Mouse (Mus musculus) spleen, postnatal 14 days (tissue): Measurements from ENCODE around the gene C530008M17Rik.

Experiments
- DNase-seq, 2 experiments: peaks; one replicate each; pipeline ENCODE4 v3.0.0; 2021 to 2022; ENCODE audit warnings: low spot score in 2 of 2

Gene C530008M17Rik

DNA sequence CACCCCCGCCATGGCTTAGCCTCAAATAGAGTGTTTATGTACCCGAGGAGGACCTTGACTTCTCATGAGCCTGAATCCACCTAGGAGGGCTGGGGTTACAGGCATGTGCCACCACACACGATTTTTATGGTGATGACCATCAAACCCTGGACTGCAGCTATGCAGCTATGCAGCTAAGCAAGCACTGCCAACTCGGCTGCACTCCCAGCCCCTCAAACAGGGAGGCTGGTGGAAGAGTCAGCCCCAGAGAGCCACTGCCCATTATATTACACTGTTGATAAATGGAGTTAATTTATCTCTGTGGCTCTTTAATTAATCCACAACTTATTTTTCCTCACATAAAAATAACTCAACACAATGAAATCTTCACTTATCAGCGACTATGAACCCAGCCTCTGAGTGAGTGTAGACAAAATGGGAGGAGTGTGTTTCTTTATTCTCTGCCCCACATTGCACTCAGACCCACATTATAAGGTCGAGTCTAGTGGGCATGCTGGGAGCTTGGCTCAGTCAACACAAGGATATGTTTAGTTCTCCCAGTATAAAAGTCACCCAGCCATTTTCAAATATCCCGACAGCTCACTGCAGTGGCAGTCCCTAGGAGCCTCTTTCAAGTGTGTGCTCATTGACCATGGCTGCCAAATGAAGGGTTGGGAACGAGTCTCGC lies 117.3 kb downstream of the C530008M17Rik start:
- no peak for DNase-seq

DNA sequence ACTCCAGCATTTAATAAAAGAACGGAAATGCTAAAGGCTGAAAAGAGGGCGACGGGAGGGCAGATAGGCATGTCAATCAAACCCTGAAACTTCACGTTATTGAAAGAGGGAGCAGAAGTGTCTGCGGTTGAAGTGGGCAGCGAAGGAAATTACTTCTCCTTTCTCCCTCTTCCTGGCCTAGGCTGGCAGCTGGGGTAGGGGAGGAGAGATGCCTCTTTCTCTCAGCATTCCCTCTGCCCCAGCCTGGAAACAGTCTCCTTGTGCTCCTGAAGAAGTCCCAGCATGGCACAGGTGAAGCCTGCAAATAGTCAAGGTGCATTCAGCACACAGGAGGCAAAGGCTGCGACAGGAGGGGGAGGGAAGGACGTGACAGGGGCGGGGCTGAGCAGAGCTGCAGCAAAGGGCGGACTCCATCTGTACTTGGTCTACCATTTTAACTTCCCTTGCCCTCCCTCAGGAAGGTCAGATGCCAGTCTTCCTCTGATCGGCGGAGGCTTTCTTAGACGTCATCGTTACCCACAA lies 122.8 kb downstream of the C530008M17Rik start:
- peak in 1 of 2 experiments; percentile 10 for DNase-seq

DNA sequence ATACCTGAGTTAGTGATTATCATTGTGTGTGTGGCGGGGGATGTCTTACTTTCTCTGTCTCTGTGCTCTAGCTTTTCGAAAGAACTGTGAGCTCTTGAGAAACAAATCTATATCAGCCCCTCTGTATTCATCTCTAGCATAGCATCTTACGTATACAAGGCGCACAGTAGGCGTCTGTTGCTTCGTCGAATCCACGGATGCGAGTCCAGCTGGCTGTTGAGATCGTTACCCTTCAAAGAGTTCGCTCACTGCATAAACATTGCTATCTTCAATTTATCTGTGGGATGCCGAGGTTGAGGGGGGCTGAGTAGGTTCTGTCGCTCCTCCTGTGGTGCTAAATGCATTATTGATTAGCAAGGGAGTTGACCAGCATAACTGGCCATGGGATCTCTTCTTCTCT lies 125.6 kb downstream of the C530008M17Rik start:
- no peak for DNase-seq

DNA sequence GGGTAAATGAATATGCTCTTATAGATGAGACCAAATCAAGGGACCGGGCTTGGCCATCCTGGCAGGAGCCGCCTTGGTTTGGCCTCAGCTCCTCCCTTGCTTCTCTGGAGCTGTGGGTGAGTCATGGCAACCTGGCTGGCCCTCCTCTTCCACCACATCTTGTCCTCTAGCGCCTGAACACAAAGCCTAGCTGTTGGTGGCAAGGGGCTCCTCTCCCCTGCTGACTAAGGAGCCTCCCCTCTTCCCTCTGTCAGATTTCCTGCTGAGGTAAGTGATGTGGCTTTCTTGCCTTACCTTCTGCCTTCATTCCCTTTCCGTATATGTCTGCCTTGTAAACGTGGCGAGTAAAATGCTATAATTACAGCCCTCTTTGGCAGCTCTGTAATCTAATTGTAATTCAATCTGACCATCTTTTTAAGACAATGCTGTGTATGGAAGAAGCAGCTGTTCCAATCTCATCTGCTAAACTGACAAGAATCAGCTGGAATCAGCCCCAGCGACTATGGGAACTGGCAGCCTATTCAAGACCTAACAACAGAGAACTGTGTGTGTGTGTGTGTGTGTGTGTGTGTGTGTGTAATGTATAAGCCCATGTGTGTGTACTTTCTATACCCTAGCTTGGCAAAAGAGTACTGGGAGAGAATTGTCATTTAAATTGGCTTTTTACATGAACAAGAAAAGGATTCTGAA lies 126.2 kb downstream of the C530008M17Rik start:
- DNase-seq: no peak

DNA sequence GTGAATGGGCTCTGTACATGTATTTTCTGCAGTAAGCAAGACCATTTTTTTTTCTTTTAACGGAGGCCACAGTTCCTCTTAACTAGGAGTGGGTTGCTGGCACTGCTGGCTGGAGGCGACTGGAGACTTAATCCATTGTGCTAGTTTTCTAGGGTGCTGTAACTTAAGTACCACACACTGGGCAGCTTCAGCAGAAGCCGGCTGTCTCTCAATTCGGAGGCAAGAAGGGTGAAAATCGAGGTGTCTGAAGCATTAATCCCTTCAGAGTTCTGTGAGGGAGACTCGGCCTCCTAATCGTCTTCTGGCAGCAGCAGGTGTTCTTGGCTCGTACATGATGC lies 126.8 kb downstream of the C530008M17Rik start:
- DNase-seq: no peak

DNA sequence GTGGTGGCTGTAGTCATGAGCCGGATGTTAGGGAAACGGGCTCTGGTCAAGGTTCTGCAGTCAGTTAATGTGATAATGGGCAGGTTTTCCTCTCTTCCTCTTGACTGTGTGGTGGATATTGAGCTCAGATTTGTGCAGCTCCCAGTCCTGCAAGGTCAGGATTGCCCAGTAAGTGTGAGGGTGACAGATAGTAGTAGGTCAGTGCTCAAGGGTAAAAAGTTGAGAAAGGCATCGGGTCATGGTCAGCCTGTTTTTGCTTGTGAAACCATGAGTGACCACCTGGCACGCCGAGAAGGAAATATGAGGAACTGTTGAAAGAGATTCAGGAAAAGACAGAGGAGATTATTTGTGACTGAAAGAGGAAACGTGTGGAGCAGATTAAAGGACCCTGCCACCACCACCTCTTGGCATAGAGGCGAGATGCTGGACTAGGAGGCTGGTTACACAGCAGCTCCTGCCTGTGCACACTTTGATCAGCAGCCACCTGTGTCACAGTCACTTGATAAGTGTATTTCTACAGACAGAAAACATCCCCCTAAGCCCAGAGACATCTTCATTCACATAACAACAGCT lies 127.9 kb downstream of the C530008M17Rik start:
- DNase-seq: no peak

DNA sequence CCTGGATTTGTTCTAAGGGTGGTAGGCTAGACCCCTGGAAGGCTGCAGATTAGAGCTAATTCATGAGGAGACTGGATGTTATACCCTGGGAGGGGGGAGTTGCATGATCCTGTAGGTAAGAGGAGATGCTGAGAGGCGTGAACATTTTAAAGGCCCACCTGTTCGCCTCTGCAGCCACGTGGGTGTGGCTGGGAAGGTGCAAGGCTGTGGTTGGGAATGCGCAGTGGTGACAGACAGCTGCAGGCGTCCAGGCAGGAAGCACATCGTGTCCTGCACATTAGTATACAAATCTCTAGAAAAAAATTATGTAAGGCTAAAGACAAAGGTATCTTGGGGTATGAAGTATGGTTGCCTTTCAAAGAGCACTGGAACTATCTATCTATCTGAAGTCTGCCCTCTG lies 128.7 kb downstream of the C530008M17Rik start:
- DNase-seq: no peak

DNA sequence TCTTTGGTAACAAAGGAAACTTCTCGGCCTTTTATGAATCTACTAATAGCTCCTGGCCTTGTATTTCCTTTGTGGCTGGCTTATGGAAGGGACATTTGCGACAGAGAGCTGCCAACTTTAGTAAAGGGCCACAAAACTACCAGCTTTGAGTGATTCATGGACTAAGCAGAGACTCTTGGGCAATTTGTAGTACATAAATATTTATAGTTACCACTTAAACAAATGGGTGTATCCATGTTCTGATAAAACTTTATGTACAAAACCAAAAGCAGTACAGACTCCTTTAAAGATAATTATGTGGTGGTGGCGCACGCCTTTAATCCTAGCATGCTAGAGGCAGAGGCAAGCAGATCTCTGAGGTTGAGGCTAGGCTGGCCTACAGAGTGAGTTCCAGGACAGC lies 133.6 kb downstream of the C530008M17Rik start:
- no peak for DNase-seq

DNA sequence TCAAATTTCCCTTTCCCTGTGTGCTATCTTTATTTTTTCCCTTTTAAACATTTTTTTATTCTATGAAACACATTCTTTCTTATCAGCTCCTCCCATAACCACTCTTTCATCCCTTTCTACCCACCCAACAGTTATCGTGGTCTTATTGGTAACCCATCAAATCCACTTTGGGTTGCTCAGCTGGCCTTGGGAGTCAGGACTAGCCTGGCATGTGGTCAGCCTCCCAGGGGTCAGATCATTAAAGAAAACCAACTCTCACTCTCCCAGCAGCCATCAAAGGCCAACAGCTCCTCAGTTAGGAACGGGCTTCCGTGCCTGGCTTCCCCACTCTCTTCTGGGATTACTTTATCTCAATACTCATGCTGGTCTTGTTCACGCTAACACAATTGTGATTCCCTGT lies 135.0 kb downstream of the C530008M17Rik start:
- no peak for DNase-seq

DNA sequence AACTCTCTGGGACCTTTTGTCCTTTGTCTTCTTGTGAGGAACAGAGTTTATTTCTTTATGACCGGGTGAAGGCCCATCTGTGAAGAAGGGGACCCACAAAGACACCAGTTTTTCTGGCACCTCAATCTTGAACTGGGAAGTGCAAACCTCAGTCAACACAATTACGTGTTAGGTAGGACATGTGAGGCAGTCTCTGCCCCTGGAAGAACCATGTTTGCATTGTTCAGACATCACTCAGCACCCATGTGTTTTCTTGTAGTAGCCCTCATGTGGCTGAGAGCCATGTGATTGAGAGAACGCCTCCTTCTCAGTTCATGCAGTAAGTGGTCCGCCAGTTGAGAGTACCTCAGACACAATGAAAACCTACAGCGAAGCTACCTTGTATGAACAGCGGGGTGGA lies 136.4 kb downstream of the C530008M17Rik start:
- no peak for DNase-seq

DNA sequence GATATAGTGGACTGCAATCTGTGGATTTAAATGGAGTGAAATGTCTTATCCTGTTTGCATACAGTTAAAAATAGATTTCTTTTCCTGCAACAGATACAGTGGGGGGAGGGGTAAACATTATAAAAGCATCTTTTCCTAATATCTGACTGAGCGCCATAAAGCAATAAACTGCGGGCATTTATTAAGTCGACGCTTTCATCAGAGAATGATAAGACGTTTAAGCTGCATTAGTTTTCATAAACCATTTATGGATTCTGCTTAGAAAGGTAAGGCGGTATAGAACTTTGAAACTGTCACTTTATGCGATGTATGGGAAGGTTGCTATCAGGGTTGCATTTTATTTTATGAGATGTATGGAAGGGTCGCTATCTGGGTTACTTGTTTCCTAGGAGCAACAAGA lies 141.7 kb downstream of the C530008M17Rik start:
- no peak for DNase-seq

DNA sequence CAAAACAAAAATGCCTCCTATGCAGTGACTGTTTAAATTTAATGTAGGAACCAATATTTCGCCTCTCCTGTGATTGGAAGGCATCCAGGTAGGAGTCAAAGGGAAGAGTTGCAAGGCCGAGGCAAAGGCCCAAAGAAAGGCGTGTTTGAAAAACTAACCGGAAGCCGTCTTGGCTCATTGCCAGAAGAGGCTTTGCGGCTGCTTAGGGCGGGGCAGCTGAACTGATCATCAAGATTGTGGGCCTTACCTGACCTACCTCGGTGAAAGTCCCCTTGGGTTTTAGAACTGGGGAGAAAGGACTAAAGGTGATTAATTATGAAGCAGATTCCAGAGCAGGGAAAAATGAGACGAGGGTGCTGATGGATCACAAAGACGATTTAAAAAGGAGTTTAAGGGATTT lies 143.2 kb downstream of the C530008M17Rik start:
- DNase-seq: no peak

DNA sequence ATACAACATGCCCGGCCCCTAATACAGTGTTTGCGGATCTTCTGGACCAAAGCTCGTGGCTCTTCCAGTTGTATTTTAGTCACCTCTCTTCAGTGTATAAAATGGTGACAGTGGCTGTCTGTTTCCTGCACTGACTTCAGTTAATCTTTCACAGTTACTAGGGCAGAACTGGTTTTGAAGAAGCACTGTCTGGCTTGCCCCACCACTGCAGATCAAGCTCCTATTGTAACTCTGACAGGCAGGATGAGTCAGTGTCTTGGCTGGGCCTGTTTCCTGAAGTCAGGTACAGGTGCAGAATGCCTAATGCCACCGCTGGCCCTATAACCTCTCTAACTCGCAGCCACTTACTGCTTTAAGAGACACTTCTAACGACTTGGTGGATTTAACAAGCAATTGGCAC lies 152.7 kb downstream of the C530008M17Rik start:
- DNase-seq: no peak

DNA sequence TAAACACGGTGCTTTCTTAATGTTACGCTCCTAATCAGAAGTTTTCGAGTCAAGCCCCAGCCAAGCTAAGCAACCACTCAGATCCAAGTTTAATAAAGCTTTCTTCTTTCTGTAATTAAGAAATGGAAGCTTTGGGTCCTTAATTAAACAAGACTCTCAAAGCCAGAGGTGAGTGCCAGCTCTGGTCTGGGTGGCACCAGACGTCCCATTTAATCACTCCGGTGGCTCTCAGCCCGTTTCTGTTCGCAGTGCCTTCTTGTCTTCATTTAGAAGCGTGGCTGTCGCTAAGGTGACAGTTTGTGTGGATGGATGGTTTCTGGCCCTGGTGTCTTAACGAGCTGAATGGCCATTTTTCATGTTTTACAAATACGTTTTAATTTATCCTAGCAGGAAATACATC lies 158.7 kb downstream of the C530008M17Rik start:
- no peak for DNase-seq

DNA sequence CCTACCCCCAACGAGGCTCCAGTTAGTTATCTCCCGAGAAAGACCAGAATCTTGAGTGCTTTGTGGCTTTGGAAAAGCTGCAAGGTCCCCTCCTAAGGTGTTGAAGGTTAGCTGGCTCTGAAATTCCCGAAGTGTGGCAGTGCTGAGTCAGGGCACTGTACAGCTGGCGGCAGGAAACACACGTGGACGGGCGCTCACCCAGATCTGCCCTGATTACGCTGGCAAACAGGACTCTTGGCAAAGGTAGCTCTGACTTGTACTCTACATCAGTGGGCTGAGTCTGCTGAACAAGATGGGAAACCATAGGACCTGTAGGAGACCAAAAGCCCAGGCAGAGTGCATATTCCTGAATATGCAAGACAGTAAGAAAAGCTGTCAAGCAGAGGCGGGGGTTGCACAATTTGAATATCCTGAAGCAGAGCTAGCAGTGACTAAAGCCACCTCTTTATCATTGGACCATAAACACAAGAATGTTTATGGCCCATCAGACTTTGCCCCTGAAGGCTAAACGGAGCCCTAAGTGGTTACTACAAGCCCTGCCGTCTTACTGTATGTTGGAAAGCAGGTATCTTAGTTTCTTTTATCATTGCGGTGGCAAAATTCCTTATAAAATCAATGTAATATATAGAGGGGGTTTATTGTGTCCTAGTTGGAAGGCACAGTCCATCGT lies 159.6 kb downstream of the C530008M17Rik start:
- no peak for DNase-seq

DNA sequence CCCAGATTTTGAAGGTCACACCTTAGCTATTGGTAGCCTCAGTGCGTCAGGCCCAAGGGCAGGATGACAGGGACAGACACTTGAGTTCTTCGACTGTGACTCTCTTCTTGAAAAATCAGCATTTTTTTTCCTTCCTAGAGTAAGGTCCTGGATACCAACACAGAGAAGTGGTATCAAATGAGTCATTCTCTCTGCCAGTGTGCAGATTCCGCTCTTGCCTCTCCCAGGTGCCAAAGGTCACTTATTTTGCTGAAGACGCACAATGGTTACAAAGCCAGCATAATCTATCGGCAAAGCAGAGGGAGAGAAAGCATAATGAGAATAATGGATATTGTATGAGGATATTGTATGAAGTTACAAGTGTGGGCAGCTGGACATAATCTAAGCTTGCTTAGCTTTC lies 160.4 kb downstream of the C530008M17Rik start:
- DNase-seq: no peak

DNA sequence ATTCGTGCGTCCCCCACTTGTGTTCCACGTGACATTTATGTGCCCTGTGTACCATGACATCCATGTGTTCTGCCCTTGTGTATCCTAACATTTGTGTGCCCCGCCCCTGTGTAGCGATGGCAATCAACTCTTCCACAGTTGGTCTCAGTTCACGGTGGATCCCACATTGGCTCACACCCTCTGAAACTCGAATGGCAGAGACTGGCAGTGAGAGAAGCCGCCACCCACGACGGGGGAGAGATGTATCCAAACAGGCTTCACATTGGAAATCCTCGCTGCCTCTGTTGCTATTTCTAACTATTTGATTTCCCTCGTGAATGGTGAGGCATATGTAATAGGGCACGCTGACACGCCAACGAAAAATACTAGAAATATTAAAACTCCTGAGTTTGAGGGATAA lies 161.4 kb downstream of the C530008M17Rik start:
- DNase-seq: no peak

DNA sequence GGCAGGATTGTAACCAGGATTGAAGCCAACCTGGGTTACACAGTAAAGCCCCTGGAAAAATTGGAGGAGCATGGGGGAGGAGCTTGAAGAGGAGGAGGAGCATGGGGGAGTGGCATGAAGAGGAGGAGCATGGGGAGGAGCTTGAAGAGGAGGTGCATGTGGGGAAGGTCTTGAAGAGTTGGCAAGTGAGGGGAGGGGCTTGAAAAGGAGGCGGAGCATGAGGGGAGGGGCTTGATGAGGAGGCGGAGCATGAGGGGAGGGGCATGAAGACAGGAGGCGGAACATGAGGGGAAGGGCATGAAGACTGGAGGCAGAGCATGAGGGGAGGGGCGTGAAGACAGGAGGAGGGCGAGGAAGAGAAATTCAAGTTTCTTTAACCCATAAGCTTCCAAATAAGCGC lies 162.5 kb downstream of the C530008M17Rik start:
- DNase-seq: no peak

DNA sequence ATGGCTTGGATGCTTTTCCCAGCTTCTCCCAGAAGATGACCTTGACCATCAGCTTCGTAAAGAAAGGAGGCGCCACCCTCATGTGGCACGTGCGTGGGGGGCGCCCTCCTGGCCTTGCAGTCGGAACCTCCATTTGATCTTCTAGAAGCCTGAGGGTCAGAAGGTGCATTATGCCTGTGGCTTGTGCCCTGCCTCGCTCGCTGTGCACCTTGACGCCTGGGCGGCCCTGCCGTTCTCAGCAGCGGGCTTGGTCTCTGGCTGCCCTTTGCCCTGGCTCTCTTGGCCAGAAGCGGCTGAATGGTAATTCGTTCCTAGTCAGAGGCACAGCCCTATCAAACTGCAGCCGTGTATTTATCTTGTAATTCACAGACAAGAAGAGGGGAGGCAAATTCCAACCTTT lies 165.8 kb downstream of the C530008M17Rik start:
- DNase-seq: no peak

DNA sequence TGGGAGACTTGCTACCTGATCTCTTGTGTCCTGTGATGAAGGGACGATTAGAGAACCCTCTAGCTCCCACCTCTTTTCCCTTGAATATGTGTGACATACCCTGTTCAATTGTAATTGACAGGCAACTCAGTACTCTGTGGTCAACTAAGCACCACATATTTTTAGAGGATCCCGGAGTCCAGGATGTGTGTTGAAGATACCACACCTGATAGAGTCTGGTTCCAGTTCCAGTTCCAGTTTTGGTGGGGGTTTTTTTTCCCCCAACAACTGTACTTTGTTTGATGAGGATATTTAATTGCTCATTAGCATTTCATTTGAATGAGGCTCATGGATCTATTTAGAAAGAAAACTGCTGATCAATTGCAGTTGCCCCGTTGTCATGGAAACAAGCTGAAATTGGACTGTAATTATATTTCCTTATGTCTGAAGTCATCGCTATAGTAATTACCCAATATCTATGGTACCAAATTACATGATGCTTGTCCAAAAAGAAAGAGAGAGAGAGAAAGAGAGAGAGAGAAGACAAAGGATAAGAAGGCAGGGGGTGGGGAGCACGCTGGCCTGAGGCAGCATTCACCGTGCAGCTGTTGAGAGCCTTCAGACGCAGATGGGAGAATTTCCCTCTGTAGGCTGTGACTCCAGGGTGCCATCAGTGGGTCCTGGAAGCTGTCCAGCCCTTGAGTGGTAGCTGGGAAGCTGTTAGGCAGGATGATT lies 172.4 kb downstream of the C530008M17Rik start:
- no peak for DNase-seq

DNA sequence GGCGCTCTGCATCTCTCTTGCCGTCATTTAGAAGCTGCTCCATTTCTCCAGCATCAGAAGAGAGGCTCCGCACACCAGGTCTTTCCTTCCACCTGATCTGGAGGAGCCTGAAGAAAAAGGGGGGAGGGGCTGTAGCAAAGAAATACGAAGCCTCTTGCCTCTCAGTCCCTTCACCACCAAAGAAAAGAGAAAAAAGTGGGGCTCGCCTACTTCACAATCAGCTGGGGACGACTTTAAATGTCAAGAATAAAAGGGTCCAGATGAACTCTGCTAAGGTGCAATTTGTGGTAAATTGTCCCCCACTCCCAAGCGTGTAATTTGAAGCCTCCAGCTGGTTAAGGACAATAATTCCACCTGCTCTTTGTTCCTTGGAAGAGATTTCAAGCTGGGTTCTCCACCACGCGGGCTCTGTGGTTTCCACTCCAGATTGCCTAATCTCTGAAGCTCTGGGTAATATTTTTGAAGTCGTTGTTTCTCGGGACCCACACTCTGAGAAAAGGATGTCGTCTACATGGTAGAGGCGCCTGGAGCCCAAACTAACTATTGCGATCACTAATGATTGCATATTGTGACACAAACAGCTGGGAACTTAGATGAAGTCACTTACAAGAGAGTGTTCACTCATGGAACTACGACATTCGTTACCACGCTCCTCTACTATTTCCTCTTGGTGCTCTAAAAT lies 176.4 kb downstream of the C530008M17Rik start:
- DNase-seq: no peak
